Mouse (Mus musculus) left cerebral cortex, adult 18-20 months (tissue): ENCODE results near the gene Sardh. TPM values are rescaled to one million over a fixed set of nuclear protein-coding genes. Genes with fewer than 3 reads are reported as not detected.

ENCODE experiments used
- DNase-seq, 2 experiments: peaks; one replicate each; pipeline ENCODE4 v3.0.0; 2021 to 2022; ENCODE audit warnings: low spot score in 2 of 2, mixed read lengths in 1 of 2
- total RNA-seq, 2 experiments: library from RNA; stranded (reverse); gene quantifications; 2 replicates each; pipeline ENCODE4 v1.2.3; 2021

Gene Sardh
- total RNA-seq, 2 experiments from 2014 or later = 6.3 to 6.7 TPM

DNA sequence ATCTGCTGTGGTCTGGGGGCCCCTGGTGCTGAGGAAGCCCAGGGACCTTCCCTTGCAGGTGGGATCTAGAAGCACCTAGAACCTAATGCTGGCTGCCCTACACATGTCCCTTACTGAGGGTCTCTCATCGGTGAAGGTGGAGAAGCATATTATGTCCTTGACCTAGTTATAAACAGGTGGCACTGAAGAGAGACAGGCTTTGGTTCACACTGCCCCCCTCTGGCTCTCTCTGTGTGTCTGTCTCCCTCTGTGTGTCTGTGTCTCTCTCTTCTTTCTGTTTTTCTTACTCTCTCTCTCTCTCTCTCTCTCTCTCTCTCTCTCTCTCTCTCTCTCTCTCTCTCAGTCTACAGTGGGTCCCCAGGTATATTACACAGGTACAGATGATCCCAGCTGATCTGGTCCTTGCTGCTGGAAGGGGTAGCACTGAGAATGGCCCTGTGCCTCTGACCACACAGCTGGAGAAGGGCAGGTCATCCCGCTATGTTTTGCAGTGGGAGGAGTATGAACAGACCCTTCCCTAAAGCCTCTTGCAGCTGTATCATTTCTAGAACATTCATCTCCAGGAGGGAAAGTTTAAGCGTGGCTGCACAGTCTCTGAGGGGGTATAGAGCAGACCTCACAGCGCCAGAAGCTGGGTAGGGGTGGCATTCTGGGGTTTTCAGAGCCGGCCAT is 19.2 kb downstream of the Sardh start:
- no peak for DNase-seq

DNA sequence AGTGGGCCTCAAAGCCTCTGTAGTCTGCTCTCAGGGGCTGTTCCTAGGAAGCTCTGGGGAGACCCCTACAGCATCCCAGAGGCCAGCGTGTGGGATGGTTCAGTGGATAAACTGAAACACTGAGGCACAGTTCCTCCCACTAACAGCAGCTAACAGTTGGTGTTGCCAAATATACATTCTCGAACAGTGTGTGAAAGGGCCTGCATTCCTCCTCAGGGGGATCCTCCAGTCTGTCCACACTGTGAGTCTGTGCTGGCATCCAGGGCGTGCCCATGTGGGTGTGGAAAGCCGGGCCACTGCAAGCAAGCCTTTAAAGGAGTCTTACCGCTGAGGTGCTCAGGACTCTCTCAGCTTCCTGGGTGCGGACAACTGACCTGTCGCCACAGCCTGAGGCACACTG is 21.6 kb downstream of the Sardh start:
- DNase-seq = peak; percentile 57 to 73

DNA sequence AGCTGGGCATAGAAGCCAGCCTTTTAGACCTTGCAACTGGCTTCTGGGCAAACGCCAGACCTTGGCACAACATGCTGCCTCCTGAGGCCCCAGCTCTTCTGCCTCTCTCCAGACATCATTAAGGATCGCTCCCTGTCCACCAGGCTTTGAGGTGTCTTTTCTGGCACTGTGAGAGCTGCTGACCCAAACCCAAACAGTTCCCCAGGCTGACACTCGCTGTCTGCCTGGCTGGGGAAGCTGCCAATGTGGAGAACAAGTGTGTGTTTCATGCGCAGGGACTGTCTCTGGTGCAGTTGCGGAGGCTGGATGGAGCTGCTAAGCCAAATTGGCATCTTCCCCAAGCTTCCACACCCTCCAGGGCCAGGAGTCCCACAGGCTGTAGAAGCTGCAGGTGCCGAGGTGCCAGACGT is 25.1 kb downstream of the Sardh start:
- peak; percentile 70 to 84 for DNase-seq

DNA sequence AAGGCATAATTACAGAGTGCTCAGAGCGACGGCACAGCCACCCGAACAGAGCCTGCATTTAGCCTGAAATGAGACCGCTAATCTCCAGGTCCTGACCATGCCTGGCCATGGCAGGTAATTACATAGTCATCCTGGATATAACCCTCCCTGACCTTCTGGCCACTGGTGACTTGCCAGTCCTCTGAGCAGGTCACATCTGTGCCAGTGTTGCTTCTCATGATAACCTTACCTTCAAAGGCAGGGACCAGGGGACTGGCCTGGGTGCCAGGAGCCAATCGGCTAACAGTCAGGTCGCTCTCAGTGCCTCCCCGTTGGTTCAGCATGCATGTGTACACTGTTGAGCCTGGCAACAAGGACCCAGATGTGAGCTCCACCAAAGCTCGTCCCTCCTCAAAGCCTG is 29.6 kb downstream of the Sardh start:
- DNase-seq = no peak

DNA sequence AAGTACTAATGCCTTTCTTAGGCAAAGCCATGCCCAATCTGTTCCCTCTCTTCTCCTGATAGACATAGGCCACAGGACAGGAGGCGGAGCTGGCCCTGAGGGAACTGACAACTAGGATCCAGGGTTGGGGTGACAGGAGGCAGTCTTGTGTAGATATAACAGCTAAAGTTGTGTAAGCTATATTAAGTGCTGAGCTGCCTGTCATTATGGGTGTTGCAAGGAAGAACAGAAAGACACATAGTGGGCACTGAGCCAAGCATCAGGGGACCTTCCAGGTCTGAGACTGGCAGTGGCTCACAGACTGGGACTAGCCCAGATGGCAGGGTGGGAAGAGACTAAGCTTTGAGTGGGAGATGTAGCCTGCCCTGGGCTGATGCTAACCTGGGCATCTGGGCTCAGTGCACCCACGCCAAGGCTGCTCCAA is 30.0 kb downstream of the Sardh start:
- DNase-seq = no peak

DNA sequence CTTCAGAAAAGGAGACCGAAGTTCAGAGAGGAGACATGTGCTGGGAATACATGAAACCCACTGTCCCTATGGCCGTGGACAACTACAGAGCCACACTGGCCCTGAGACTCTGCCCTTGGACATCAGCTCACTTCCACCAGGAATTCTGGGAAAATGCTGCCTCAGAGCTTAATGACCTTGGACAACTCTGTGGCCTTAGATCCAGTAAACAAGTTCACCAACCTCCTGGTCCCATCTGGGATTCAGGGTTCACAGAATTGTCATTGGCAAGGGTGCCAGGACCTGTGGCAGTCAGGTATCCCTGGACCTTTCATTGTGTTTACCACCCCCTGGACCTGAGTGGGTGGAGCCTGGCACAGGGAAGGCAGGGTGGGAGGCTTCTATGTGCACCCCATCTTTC is 32.6 kb downstream of the Sardh start:
- DNase-seq = no peak

DNA sequence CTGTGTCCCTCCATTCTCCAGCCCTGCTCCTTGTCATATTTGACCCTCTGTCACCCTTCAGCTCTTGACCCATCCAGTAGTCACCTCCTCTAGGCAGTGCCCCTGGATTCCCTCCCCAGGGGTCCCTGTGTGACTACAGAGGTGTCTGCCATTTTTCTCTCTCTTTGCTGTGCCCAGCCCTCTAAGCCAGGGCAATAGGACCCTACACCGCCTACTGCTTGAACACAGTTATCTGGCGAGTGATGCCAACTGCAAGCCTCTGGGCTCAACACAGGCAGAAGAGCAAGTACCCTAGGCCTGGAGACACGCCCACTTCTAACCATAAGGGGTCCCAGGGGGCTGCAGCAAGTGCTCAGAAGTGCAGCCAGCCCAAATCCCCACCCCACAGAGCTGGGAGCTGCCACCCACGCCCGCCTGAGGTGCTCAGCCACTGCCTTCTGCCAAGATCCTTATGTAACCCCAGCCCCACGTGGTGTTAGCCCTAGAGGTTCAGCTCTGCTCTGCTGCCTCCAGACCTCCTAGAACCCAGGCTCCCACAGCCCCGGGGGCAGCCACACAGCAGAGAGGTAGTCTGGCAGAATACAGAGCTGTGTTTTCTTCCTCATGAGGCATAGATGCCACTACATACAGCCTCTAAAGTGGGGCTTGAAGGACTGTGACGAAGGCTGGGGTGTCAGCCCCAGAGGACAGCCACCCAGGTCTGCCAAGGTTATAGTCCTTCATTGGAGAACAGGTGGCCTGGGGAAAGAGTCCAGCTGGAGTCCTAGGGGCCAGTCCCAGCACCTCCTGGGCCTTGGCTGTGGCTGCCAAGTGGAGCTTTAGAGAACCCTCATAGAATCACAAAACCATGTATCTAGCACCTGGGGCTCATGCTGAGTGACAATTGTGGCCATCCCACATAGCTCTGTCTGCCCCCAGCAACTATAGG is 35.9 kb downstream of the Sardh start:
- DNase-seq = peak; percentile 74 to 84

DNA sequence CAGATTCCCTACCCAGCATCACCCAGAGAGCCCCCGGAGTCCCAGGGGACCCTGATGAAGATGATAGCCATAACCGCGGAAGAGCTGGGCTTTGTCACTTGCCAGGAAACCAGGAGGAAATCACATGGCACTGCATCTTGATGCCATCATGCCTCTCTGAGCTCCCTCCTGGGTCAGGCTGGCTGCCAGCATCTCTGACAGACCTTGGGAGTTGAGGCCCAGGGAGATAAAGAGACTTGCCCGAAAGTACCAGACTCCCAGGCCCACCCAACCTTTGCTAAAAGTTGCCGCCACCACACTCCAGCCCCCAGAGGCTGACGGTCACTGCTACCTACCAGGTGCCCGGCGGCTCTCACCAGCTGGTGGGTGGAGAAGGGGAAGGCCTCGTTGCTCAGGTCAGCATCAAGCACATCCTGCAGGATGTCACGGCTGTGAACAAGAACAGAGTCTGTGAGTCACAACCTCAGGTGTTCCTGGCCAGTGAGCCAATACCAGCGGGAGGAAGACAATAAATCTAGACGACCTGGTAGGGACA is 37.4 kb downstream of the Sardh start:
- DNase-seq = no peak

DNA sequence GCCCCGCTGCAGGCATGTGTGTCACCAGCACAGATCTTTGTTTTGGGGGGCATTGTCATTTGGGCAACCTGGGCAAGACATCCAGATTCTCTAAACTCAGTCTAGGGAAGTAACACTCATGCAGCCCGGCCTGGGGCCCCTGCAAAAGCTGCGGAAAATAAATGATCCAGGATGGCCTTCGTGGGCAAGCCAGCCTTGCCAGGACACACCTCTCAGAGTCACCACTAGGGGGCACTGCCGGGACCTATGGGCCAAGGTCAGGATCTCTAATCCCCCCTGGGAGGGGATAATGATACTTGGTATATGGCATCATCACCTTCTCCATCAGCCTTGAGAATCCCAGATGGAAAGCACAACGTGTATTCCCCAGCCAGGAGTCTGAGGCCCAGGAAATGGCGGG is 37.9 kb downstream of the Sardh start:
- no peak for DNase-seq

DNA sequence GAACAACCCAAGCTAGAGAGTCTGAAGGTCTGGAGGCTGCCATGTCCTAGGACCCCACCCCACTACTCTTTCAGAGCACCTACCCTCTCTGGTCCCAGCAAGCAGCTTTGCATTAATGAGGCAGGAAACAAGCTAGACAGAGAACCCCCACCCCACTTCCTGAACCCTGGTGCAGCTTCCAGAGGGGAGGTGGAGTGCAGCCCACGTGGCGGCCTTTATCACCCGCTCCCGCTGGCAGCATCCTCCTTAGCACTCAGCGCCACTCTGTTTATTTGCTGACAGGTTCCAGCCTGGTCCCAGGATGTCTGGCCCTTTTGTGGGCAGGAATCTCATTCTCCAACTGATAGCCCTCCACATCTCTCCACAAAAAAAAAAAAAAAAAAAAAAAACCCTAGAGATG is 38.3 kb downstream of the Sardh start:
- DNase-seq = no peak

DNA sequence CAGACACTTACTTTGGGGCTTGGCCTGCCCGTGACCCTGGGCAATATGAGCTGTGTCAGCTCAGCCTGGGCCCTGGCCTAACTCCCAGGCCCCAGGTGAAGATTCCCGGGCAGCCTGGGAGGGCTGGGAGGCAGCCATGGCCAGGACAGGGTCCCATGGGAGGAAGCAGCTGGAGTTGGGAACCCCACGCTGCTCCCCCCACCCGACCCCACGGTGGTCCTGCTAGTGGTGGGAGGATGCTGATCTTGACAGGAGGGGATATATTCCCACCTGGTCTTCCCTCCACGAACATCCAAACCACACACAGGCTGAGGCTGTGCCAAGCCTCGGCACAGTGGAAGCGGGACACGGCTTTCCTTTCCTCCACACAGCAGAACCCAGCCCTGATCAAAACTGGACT is 38.8 kb downstream of the Sardh start:
- no peak for DNase-seq

DNA sequence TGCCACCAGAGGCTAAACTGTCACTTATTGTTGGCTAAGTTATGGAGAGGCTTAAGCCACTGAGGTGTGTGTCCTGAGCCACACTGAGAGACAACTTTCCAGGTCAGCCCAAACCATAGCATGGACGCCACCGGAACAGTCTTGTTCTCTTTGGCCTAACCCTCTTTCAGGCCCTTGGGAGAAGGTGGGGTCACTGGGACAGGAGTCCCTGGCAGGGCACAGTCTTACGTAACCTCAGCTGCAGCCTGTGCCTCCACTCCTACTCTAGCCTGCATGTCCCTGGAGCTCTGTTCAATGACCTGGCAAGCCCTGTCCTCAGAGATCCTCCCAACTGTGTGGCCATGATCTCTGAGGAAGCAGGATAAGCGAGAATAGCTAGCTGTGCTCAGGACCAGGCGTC is 41.0 kb downstream of the Sardh start:
- DNase-seq = no peak

DNA sequence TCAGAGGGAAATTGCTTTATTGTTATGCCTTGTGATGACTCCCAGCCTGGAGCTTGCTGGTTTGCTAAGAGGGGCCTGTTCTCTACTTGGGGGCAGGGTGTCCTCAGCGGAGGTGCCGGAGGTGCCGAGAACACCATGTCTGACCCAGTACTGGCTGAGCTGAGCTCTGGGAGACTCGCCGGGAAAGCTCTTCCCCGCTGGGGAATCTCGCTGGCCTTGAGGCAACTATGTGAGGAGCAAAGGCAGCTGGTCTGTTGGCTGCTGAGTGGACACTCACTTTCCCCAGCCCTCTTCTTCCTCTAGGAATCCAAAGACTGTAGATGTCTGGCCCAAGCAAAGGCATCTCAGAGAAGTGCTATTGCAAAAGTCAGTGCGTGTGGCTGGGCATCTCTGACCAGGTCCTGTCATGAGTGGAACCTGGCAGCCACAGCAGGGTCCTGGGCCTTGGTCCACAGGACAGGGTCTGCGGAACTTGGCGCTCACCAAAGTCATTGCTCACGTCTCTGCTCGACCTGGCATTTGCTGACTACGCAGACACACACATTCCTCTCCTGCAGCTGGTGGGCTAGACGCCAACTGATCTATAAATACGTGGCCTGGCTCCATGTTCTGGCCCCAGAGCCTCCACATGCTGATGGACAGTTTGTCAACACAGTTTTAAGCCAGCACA is 41.9 kb downstream of the Sardh start:
- no peak for DNase-seq

DNA sequence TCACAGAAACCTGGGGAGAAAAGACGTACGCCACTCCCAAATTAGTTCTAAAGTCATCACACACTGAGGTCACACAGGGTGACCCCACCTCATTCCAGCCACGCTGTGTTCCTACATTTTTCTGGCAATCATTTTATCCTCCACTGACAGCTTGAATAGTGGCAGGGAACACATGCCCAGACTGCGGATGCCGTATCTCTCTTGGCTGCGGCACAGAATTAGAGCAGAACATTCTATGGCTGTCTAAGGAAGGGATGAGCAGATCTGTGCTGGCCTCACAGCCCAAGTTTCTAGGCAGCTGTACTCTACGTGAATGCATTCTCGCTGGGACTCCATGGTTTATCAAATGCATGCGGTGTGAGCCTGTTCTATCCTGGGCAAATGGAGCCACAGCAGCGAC is 42.5 kb downstream of the Sardh start:
- DNase-seq = no peak

DNA sequence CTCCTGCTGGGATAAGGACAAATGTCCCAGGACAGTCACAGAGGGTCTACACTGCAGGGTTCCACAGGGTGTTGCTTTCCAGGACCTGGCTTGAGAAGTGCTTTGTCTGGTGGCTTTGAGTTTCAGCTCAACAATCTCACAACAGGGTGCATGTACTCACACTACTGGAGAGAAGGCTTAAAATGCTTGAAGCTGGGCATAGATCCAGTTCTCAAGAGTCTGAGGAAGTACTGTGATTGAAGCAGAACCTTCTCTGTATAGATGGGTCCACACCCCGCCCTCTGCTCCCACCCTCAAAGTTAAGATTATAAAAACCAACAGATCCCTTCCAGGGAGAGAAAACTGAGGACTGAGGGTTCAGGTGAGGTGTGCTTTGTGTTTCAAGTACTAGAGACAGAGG is 47.6 kb downstream of the Sardh start:
- DNase-seq = no peak

DNA sequence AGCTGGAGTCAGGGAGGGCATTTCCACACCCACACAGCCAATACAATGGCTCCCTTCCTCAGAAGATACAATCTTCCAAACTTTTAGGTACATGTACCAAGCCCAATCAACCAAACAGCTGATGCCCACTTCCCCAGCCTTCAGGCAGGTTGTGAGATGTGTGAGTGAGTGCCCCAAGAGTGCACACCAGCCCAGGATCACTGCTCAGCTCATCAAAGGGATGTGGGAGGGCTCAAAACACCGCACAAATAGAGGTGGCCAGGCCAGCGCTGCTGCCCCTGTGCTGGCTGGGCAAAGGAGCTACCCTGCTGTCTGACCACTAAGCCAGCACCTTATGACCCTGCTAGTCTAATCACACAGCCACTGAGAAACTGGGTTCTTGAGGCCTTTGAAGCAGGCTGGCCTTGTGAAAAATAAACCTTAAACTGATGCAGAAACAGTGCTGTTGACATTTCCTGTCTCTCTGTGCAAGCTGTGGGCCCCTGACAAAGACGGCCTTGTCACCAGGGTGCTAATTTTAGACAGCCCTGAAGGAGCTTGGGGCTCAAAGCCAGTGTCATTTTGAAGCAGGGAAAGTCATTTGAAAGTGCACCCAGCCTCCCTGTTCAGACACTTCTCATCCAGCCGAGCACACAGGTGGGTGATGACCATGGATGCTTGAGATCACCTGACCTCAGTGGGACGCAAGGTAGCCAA is 49.4 kb downstream of the Sardh start:
- no peak for DNase-seq

DNA sequence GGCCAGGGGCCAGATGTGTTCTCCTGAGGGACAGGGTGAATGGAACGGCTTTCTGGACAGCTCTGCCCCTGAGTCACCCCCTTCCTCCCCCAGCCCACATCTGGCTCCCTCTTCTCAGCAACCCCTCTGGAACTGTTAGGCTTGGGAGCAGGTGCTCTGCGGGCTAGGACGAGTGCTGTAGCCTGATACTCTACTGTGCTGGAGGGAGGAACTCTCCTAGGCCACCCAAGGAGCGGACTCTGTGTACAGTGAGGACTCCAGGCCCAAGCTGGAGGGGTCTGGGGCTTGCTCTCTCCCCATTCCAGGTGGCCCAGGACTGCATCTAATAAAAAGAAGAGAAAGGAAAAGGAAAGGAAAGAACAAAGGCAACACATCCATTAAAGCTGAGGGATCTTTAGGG is 58.1 kb downstream of the Sardh start:
- no peak for DNase-seq

DNA sequence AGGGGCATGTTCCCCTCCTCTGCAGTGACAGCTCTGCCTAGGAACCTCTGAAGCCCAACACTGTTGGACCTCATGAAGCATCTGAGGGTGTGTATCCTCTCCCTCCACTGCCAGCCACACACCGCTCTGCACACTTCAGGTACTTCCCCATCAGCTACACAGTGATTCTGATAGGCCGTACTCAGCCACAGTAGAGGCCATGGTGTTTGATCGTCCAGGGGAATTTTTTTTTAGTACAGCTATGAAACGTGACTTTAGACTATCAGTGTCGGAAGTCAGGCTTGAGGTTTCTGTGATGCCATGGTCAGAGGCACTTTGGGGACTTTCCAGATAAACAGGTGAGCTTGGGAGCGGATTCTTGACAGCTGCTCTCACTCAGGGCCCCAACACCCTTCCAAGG is 60.6 kb downstream of the Sardh start:
- no peak for DNase-seq

DNA sequence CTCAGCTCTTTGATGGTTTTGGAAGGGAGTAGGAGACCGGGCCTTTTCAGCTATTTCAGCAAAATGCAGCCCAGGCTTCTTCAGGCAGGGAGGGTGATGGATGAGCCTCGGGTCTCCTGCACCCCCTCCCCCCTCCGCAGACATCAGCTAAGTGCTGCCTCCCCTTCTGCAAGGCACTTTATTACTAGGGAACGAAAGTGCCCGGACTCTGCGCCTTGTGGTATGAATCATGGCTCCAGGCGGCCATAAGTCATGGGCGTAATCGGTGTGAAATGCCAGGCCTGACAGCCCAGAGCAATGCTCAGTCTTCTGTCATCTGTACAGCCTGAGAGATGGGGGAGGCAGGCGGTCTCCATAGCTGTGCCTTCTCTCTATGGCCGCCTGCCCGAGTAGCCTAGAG is 64.4 kb downstream of the Sardh start:
- DNase-seq = no peak

DNA sequence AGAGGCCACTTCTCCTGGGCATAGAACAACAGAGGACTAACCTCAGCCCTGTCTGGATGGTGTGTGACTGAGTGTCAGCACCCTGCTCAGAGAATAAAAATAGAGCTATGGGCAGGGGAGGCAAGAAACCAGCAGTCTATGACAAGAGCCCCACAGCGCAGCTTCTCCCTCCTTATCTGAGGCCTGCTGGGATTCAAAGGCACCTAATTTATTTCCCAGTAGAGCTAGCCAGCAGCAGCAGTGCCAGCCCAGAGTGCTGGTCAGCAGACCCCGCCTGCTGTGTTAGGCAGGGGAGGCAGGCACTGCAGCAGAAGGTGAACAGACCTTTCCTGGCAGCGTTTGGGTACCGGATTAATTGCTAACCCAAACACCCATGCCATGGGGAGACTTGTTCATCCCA is 66.2 kb downstream of the Sardh start:
- no peak for DNase-seq

DNA sequence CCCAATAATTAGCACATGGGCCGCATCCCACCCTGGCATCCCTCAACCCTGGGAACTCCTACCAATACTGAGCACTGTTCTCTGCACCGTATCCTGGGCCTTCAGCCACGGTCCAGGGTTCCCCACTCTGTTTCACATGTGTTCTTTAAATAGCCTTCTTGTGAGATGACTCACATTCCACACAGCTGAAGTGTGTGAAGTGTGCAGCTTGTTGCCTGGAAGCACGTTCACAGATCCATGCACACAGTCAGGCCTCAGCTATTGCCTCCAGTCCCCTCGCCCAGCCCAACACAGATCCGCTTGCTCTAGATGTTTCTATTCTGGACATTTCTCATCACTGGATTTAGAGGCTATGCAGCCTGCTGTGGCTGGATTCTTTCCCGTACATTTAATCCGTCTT is 69.0 kb downstream of the Sardh start:
- no peak for DNase-seq
